Mouse (Mus musculus) olfactory bulb, adult 2 months (tissue): ENCODE results near the gene Gm5089.

Source experiments
- CTCF ChIP-seq: fragments of 200-500 bp; IDR thresholded peaks from 2 replicates; pipeline ENCODE4 v1.5.1; 2012; ENCODE audit warnings: low read depth, mild to moderate bottlenecking, low read length, moderate library complexity; ENCODE audit not compliant: insufficient read depth
- POLR2A ChIP-seq: fragments of 200-500 bp; IDR thresholded peaks from 2 replicates; pipeline ENCODE4 v1.6.1; 2012; ENCODE audit warnings: mild to moderate bottlenecking, low read depth, low read length, moderate library complexity; ENCODE audit not compliant: insufficient read depth

- TF ChIP-seq CTCF = no peak
- TF ChIP-seq POLR2A = no peak
These were observed 25.9 kb upstream of the Gm5089 start for GRCm38 (mm10) chr14:122476822-122477215.
